Comparison of ENCODE assay signal across 8 mouse cellular contexts in genomic region chr7:45122561-45123185, GRCm38 (mm10). TPM values are rescaled to one million over a fixed set of nuclear protein-coding genes. Genes with fewer than 3 reads are reported as not detected.
DNase-seq lines count a peak whose midpoint lies in the region; ATAC-seq and TF ChIP-seq lines count a peak whose summit lies in the region.

No protein-coding gene starts in this region.

- peak overlapping the region; percentile 94 for H3K9ac ChIP-seq in heart, embryonic 15.5 days
- peak overlapping the region; percentile 98 for H3K9ac ChIP-seq in hindbrain, embryonic 12.5 days
- H3K9ac ChIP-seq in midbrain, embryonic 13.5 days (replicated peaks), result peak overlapping the region; percentile 96

- DNase-seq in heart, postnatal 25 days (ENCODE audit: low spot score), result no peak
- DNase-seq in layer of hippocampus, adult 11-12 months (ENCODE audit: low spot score), result no peak
- no peak for DNase-seq in adipocyte (ENCODE audit: low spot score)
- DNase-seq in thymus, postnatal 36 days, result no peak

- 79% methylated on average over 15 of the region's 15 CpGs for WGBS in heart, embryonic 15.5 days
- WGBS in hindbrain, embryonic 12.5 days, result 89% methylated on average over 15 of the region's 15 CpGs
- 85% methylated on average over 15 of the region's 15 CpGs for WGBS in midbrain, embryonic 13.5 days

- peaks cover 74% of the 10 kb centered on the region for H3K36me3 ChIP-seq in heart, embryonic 15.5 days
- peaks cover 74% of the 10 kb centered on the region for H3K36me3 ChIP-seq in hindbrain, embryonic 12.5 days
- H3K36me3 ChIP-seq in midbrain, embryonic 13.5 days, result peaks cover 78% of the 10 kb centered on the region

- intact Hi-C loops in heart, postnatal 25 days (cut with DNase I), result no loop called here

- peak overlapping the region; percentile 82; the same call in 1 of the 2 replicates for H3K27ac ChIP-seq in heart, embryonic 15.5 days
- no peak overlapping the region for H3K27ac ChIP-seq in bone marrow macrophage, adult 2 months (ENCODE audit: insufficient read depth, low read depth, low read length)
- no peak overlapping the region for H3K27ac ChIP-seq in hindbrain, embryonic 12.5 days
- H3K27ac ChIP-seq in midbrain, embryonic 13.5 days, result peak overlapping the region; percentile 21; the same call in 1 of the 2 replicates

- no peaks in the 10 kb centered on the region for H3K27me3 ChIP-seq in heart, embryonic 15.5 days
- H3K27me3 ChIP-seq in hindbrain, embryonic 12.5 days, result no peaks in the 10 kb centered on the region
- H3K27me3 ChIP-seq in midbrain, embryonic 13.5 days, result no peaks in the 10 kb centered on the region

- ATAC-seq in heart, embryonic 15.5 days (replicated peaks; ENCODE audit: insufficient number of reproducible peaks, insufficient read depth, low FRiP score, low read depth), result no peak
- no peak for ATAC-seq in hindbrain, embryonic 12.5 days (ENCODE audit: low FRiP score)
- no peak for ATAC-seq in midbrain, embryonic 13.5 days

- peaks cover 50% of the 10 kb centered on the region for H3K4me1 ChIP-seq in heart, embryonic 15.5 days (replicated peaks)
- H3K4me1 ChIP-seq in bone marrow macrophage, adult 2 months (ENCODE audit: control insufficient read depth, insufficient read depth, low read length), result peaks cover 23% of the 10 kb centered on the region
- peaks cover 41% of the 10 kb centered on the region for H3K4me1 ChIP-seq in hindbrain, embryonic 12.5 days
- peaks cover 54% of the 10 kb centered on the region for H3K4me1 ChIP-seq in midbrain, embryonic 13.5 days (replicated peaks)

- peak overlapping the region; percentile 85 for H3K4me3 ChIP-seq in heart, embryonic 15.5 days
- H3K4me3 ChIP-seq in bone marrow macrophage, adult 2 months (ENCODE audit: insufficient read depth, low read length), result peak overlapping the region; percentile 87
- H3K4me3 ChIP-seq in hindbrain, embryonic 12.5 days, result peak overlapping the region; percentile 90
- peak overlapping the region; percentile 89 for H3K4me3 ChIP-seq in midbrain, embryonic 13.5 days (replicated peaks)

- TF ChIP-seq POLR2A in bone marrow macrophage, adult 2 months (IDR thresholded peaks at IDR 0.05; ENCODE audit: borderline replicate concordance, low read depth, low read length), result no peak

- no peaks in the 10 kb centered on the region for H3K9me3 ChIP-seq in heart, embryonic 15.5 days (replicated peaks)
- H3K9me3 ChIP-seq in hindbrain, embryonic 12.5 days (replicated peaks), result no peaks in the 10 kb centered on the region
- H3K9me3 ChIP-seq in midbrain, embryonic 13.5 days, result no peaks in the 10 kb centered on the region

- no peak for TF ChIP-seq CTCF in bone marrow macrophage, adult 2 months (IDR thresholded peaks at IDR 0.05; ENCODE audit: low read depth, low read length)

- peak overlapping the region; percentile 75 for H3K4me2 ChIP-seq in heart, embryonic 15.5 days
- peak overlapping the region; percentile 90 for H3K4me2 ChIP-seq in hindbrain, embryonic 12.5 days (replicated peaks)
- peak overlapping the region; percentile 83 for H3K4me2 ChIP-seq in midbrain, embryonic 13.5 days (replicated peaks)

RNA-seq across cellular contexts. Expression of gene Rps11, which starts 1.6 kb away (rescaled TPM):
- polyA plus RNA-seq in heart, embryonic 15.5 days (2015; fragmentation: Nextera tagmentation; extraction: Ambion mirVana), result 794 and 808 TPM in 2 replicates
- 100 to 1,000 TPM; 517 to 569 TPM for total RNA-seq in heart, postnatal 25 days (2021)
- polyA plus RNA-seq in bone marrow macrophage, adult 2 months (2012; ENCODE audit: insufficient read depth, insufficient read length, missing spikeins), result 1,675 and 1,722 TPM in 2 replicates
- polyA plus RNA-seq in hindbrain, embryonic 12.5 days (2016; fragmentation: Nextera tagmentation; extraction: Ambion mirVana), result 982 and 1,135 TPM in 2 replicates
- polyA plus RNA-seq in midbrain, embryonic 13.5 days (2015; fragmentation: Nextera tagmentation; extraction: Ambion mirVana), result 1,074 TPM in 2 replicates

RNA-seq across cellular contexts. Expression of gene Rpl13a, which starts 5.9 kb away (rescaled TPM):
- 697 and 762 TPM in 2 replicates for polyA plus RNA-seq in heart, embryonic 15.5 days (2015; fragmentation: Nextera tagmentation; extraction: Ambion mirVana)
- total RNA-seq in heart, postnatal 25 days (2021), result 100 to 1,000 TPM; 613 to 620 TPM
- 1,569 and 1,898 TPM in 2 replicates for polyA plus RNA-seq in bone marrow macrophage, adult 2 months (2012; ENCODE audit: insufficient read depth, insufficient read length, missing spikeins)
- 977 and 1,019 TPM in 2 replicates for polyA plus RNA-seq in hindbrain, embryonic 12.5 days (2016; fragmentation: Nextera tagmentation; extraction: Ambion mirVana)
- polyA plus RNA-seq in midbrain, embryonic 13.5 days (2015; fragmentation: Nextera tagmentation; extraction: Ambion mirVana), result 838 and 877 TPM in 2 replicates

RNA-seq across cellular contexts. Expression of gene Gm45713, which starts 13.4 kb away (rescaled TPM):
- 0.22 TPM in 1 of 2 replicates, not detected in the other for polyA plus RNA-seq in heart, embryonic 15.5 days (2015; fragmentation: Nextera tagmentation; extraction: Ambion mirVana)
- not detected for total RNA-seq in heart, postnatal 25 days (2021)
- not detected in 2 replicates for polyA plus RNA-seq in bone marrow macrophage, adult 2 months (2012; ENCODE audit: insufficient read depth, insufficient read length, missing spikeins)
- polyA plus RNA-seq in hindbrain, embryonic 12.5 days (2016; fragmentation: Nextera tagmentation; extraction: Ambion mirVana), result 0.31 TPM in 1 of 2 replicates, not detected in the other
- 0.24 TPM in 1 of 2 replicates, not detected in the other for polyA plus RNA-seq in midbrain, embryonic 13.5 days (2015; fragmentation: Nextera tagmentation; extraction: Ambion mirVana)

RNA-seq across cellular contexts. Expression of gene Flt3l, which starts 13.6 kb away (rescaled TPM):
- 1.5 and 2.2 TPM in 2 replicates for polyA plus RNA-seq in heart, embryonic 15.5 days (2015; fragmentation: Nextera tagmentation; extraction: Ambion mirVana)
- total RNA-seq in heart, postnatal 25 days (2021), result 10 to 100 TPM in 1 of 2 experiments, 1 to 10 TPM in 1; 5.3 to 15.0 TPM
- 28.2 and 30.8 TPM in 2 replicates for polyA plus RNA-seq in bone marrow macrophage, adult 2 months (2012; ENCODE audit: insufficient read depth, insufficient read length, missing spikeins)
- 0.52 and 1.6 TPM in 2 replicates for polyA plus RNA-seq in hindbrain, embryonic 12.5 days (2016; fragmentation: Nextera tagmentation; extraction: Ambion mirVana)
- polyA plus RNA-seq in midbrain, embryonic 13.5 days (2015; fragmentation: Nextera tagmentation; extraction: Ambion mirVana), result 0.82 and 1.3 TPM in 2 replicates

RNA-seq across cellular contexts. Expression of gene Fcgrt, which starts 19.0 kb away (rescaled TPM):
- 52.5 and 62.7 TPM in 2 replicates for polyA plus RNA-seq in heart, embryonic 15.5 days (2015; fragmentation: Nextera tagmentation; extraction: Ambion mirVana)
- total RNA-seq in heart, postnatal 25 days (2021), result 10 to 100 TPM; 66.1 to 71.7 TPM
- 149 and 150 TPM in 2 replicates for polyA plus RNA-seq in bone marrow macrophage, adult 2 months (2012; ENCODE audit: insufficient read depth, insufficient read length, missing spikeins)
- 20.2 and 21.0 TPM in 2 replicates for polyA plus RNA-seq in hindbrain, embryonic 12.5 days (2016; fragmentation: Nextera tagmentation; extraction: Ambion mirVana)
- polyA plus RNA-seq in midbrain, embryonic 13.5 days (2015; fragmentation: Nextera tagmentation; extraction: Ambion mirVana), result 17.6 and 18.4 TPM in 2 replicates

Comparison
In these comparisons a context has a peak if more than half of its experiments do, and no peak if none do; other contexts are left out.
1. H3K27ac ChIP-seq: peak in heart, embryonic 15.5 days (single experiment) and midbrain, embryonic 13.5 days (single experiment); none in bone marrow macrophage, adult 2 months (single experiment) and hindbrain, embryonic 12.5 days (single experiment).
2. Peak in every context shown above with its lines, with median percentiles within 50 percentile points of each other: H3K4me2 ChIP-seq, H3K4me3 ChIP-seq and H3K9ac ChIP-seq.